Mouse (Mus musculus): ENCODE results near the gene B4galt4. TPM values are rescaled to one million over a fixed set of nuclear protein-coding genes. Genes with fewer than 3 reads are reported as not detected.

The B4galt4 gene
- total RNA-seq (2023) = 1.1 TPM

DNA sequence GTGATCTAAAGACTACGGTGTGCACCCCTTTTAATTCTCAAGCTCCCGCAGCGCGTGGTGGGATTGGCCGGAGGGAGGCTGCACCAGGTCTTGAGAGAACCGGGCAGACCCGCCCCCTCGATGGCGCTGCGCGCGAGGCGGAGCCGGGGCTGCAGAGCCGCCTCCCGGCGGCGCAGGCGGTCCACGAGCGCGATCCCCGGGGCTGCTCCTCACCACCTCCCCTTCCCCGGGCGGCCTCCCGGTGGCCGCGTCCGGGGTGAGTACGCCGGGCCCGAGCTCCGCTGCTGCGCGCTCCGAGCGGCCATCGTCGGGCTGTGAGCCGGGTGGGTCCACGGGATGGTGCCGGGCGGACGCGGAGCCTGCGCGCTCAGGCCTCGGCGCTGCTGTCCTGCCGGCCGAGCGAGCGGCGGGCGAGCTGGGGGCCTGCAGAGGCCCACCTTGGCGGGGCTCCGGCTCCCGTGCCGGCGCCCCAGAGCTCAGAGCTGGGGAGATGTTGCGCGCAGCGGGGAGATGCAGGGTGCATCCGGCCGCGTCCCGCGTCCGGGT, at the start of gene B4galt4:
Gene B4galt4, plus strand, starts transcription at position 152 of the 546 bp plus-strand sequence.

GRCm38 (mm10) chr16:38712581-38713403, 29.3 kb upstream of the B4galt4 start, which contains the start of gene Arhgap31:
Gene Arhgap31, minus strand, starts transcription at chr16:38713274.

DNA sequence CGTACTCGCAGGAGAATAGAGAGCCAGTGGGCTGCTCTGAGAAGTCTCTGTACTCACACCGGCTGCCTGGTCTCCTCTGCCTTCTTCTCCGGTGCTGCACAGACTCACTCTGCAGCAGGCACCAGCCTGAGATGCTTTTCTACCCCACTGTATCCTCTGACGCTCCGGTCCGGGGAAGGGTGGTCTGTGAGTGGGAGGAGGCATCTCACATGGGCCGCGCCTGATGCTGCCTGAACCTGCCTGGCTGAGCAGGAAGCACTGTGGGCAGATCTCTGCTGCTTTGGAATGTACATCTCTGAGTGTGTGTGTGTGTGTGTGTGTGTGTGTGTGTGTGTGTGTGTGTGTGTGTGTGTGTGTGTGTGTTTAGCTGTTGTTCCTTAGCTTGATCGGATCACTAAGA, 58.0 kb downstream of the B4galt4 start, which contains the start of gene Upk1b:
Gene Upk1b, minus strand, starts transcription at position 238 of the 400 bp plus-strand sequence.

Other genes starting within 250 kb of the B4galt4 start
- gene Timmdc1, start 219.6 kb upstream of the B4galt4 start, total RNA-seq (2023) = 14.1 TPM
- 27.5 TPM for gene Poglut1, start 192.0 kb upstream of the B4galt4 start, total RNA-seq (2023)
- gene Tmem39a, start 183.6 kb upstream of the B4galt4 start, total RNA-seq (2023) = 47.5 TPM
- gene Arhgap31, start 29.0 kb upstream of the B4galt4 start, total RNA-seq (2023) = 13.2 TPM
- gene Upk1b, start 58.1 kb downstream of the B4galt4 start, total RNA-seq (2023) = 2.1 TPM
- not detected for gene 4930435E12Rik, start 86.5 kb downstream of the B4galt4 start, total RNA-seq (2023)
- not detected for gene Igsf11, start 150.4 kb downstream of the B4galt4 start, total RNA-seq (2023)

Data from CD4-positive naive resting alpha-beta T cell, adult 57 days (primary cell).